Mouse (Mus musculus) lung, adult 2 months (tissue): ENCODE results near the gene Oprl1. TPM values are rescaled to one million over a fixed set of nuclear protein-coding genes. Genes with fewer than 3 reads are reported as not detected.
A peak's percentile ranks its signal among the peaks of the same experiment; 100 is the strongest.

Experiments used
- DNase-seq: peaks from one replicate; pipeline ENCODE4 v3.0.0; 2022
- H3K4me1 ChIP-seq: fragments of 200-500 bp; 2 replicates; pipeline ENCODE4 v1.6.1; 2011; ENCODE audit warnings: low read length; ENCODE audit not compliant: control insufficient read depth, insufficient read depth
- H3K4me3 ChIP-seq: fragments of 200-500 bp; replicated peaks from 2 replicates; pipeline ENCODE3; 2011; ENCODE audit warnings: low read depth, mild to moderate bottlenecking, control low read depth, low read length; ENCODE audit errors: extremely low read depth
- CTCF ChIP-seq: fragments of 200-500 bp; IDR thresholded peaks from 2 replicates; pipeline ENCODE4 v1.5.1; 2011; ENCODE audit warnings: mild to moderate bottlenecking, low read length, control low read depth; ENCODE audit not compliant: insufficient read depth
- POLR2A ChIP-seq: fragments of 200-500 bp; IDR thresholded peaks from 2 replicates; pipeline ENCODE4 v1.6.1; 2011; ENCODE audit warnings: low read depth, mild to moderate bottlenecking, control low read depth, low read length, borderline replicate concordance; ENCODE audit errors: extremely low read depth
- WGBS: fragments of 180-500 bp; shearing (Covaris S2); methylation state at CpG from one replicate; pipeline ENCODE4 v1.1.7; 2018; 5-methylcytosine and 5-hydroxymethylcytosine counted together
- polyA plus RNA-seq: library from polyadenylated mRNA; depleted of rRNA; stranded (reverse); fragments of >200 nt; gene quantifications from 2 replicates; pipeline ENCODE4 v1.2.3, GENCODE M21; 2012

Gene Oprl1
- polyA plus RNA-seq, 1 experiment = 0.06 TPM

DNA sequence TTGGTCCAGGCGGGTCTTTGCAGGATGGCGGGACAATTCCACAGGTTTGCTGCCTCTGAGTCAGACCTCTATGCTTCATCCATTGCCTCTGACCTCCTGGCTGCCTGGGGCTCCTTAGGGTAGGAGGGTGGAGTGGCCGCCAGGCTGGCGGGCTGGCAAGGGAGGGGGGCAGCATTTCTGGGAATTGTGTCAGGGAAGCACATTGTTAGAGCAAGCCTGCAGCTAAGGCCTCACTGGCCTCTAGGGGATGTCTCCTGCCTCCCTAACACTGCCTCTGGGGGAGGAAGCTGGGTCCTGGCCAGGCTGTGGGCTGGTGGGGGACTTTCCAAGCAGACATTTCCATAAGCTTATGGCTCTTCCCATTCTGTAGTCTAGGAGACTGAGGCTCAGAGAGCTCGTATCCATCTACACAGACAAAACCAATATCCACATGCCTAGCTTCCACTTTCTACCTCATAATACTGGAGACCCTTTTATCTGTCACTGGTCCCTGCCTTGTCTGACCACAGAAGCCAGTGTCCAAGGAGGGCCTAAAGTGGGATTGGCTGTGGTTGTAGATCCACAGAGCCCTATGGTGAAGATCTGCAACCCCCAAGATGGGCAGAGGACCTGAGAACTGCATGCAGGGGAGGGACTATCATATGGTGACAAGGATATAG is 37.6 kb upstream of the Oprl1 start:
- Histone ChIP-seq H3K4me1 (peaks cover 23% of the 10 kb centered on the region), H3K4me3 (no peak overlapping the region)
- DNase-seq = peak; percentile 35
- peak; percentile 17; the same call in 1 of the 2 replicates for TF ChIP-seq POLR2A
- peak; percentile 54 for TF ChIP-seq CTCF
- 53% methylated on average over 5 of the region's 5 CpGs for WGBS

DNA sequence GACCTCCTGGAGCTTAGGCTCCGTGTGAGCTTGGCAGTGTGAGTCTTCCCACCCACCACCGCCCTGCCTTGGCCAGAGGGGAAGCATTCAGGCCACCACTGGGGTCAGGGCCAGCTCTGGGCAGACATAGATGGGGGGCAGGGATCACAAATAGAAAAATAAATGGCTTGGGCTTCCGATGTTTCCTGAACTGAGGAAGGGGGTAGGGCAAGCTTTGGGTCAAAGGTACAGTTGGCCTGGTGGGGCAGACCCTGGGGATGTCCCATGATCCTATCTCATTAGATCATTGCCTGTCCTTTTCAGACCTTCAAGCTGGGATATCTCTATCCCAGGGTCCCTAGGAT is 37.1 kb upstream of the Oprl1 start:
- TF ChIP-seq POLR2A = no peak
- TF ChIP-seq CTCF = no peak
- peaks cover 20% of the 10 kb centered on the region for H3K4me1 ChIP-seq
- 35% methylated on average over 3 of the region's 3 CpGs for WGBS
- peak; percentile 28 for DNase-seq
- H3K4me3 ChIP-seq = no peak overlapping the region

DNA sequence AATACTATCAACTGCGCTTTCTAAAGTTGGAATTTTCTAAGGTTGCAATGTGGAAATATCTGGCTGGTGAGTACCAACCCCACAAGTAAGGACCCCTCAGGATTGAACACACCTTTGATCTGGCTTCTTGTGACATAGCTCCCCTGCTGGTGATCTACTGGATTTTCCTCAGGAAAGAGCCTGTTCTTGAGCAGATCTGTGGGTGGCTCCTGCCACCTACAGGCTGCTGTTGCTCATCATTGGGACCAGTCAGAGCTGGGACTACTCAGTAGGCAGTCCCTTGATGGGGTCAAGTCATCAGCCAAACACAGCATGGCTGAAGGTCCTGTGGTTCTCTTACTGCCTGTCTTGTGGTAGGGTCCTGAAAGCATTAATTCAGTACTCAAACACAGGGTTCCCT is 36.0 kb upstream of the Oprl1 start:
- Histone ChIP-seq H3K4me1 (peaks cover 13% of the 10 kb centered on the region), H3K4me3 (no peak overlapping the region)
- DNase-seq = peak; percentile 70
- WGBS = 48% methylated on average over 1 of the region's 1 CpGs
- no peak for TF ChIP-seq POLR2A
- TF ChIP-seq CTCF = peak; percentile 99

DNA sequence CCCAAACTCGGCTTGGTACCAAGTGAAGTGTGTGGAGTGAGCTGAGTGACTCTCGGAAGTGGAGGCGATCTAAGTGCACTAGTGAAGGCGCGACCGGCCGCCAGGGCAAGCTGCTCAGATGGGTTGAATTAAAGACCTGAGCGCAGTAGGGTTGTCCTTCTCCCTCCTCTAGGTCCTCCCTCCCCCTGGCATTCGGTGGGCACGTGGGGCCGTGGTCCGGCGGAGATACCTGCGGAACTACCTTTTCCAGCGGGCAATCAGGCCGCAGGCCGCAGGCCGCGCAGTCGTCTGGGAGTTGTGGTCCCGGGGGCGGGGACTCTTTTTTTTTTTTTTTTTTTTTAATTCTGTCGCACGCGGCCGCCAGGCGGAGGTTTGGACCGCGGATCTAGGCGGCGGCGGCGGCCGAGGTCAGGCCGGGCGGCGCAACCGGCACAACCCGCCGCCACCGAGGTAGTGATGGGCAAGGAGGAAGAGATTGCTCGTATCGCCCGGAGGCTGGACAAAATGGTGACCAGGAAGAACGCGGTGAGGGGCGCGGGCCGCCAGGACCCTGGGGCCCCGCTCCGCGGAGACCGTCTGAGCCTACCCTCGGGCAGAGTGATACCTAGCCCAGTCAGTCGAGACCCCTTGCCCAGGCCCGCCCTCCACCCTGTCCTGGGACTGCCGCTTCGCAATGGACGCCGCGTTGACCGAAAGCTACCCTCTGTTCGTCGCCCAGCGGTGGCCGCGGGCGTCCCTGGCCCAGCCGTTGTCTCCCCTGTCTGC is 34.7 kb upstream of the Oprl1 start, which contains the start of gene Tcea2:
Gene Tcea2, plus strand, starts transcription at position 360 of the 765 bp plus-strand sequence.
- peaks cover 11% of the 10 kb centered on the region for H3K4me1 ChIP-seq
- DNase-seq = peak; percentile 75
- WGBS = under 1% methylated on average over 68 of the region's 69 CpGs
- TF ChIP-seq POLR2A (0 out of 2 replicates have a peak, but pooled peaks have one; percentile 24), CTCF (0 out of 2 replicates have a peak, but pooled peaks have one; percentile 13)
- peak within 1 kb of the TSS; percentile 75 for H3K4me3 ChIP-seq

DNA sequence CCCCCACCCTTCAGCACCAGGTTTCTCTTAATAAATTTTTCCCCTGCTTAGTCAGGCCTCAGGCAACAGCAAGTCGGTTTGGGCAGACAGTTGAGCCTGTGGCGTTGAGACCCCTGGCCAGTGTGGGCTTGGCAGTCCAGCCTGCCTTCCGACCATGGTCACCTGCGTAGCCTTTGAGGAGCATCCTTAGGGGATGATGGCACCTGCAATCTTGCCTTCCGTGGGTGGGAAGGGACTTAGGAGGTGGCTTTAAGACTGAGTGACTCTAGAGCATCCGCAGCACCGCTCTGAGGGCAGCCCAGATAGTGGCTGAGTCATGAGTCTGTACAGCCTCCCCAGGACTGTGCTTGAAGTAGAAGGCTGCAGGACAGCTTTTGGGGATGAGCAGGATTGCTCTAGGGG is 34.1 kb upstream of the Oprl1 start:
- peak overlapping the region; percentile 75 for H3K4me3 ChIP-seq
- H3K4me1 ChIP-seq = peaks cover 9% of the 10 kb centered on the region
- WGBS = 18% methylated on average over 7 of the region's 7 CpGs
- TF ChIP-seq POLR2A (no peak), CTCF (no peak)
- DNase-seq = no peak

DNA sequence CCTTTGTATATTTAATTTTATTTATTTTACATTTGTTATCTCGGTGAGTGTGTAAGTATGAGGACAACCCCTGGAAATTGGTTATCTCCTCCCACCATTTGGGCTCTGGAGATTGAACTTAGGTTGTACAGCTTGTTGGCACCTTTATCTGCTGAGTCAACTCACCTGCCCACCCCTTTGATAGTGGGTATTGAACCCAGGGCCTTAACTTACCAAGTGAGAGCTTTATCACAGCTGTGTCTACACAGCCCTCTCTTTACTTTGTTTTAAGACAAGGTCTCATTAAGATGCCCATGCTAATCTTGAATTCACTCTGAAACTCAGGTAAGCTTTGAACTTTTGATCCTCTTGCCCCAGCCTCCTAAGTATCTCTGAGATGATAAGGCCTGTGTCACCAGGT is 32.8 kb upstream of the Oprl1 start:
- WGBS = 56% methylated on average over 1 of the region's 1 CpGs
- no peak for DNase-seq
- TF ChIP-seq CTCF (no peak), POLR2A (no peak)
- no peak overlapping the region for H3K4me3 ChIP-seq
- H3K4me1 ChIP-seq = peaks cover 7% of the 10 kb centered on the region

DNA sequence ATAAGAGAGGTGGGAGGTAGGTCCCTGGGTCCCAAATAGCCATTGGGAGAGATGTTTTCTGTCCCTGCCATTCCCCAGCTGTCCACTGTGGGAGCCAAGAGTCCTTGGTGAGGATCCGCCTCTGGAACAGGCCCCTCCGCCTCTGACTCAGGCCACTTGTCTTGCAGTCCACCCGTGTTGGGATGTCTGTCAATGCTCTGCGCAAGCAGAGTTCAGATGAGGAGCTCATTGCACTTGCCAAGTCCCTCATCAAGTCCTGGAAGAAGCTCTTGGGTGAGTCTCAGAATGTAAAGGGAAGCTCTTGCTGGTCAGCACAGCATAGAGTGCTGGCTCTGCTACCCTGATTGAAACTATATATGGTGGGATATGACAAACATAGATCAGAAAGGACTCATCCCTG is 31.4 kb upstream of the Oprl1 start:
- TF ChIP-seq POLR2A (no peak), CTCF (no peak)
- no peak overlapping the region for H3K4me3 ChIP-seq
- peaks cover 4% of the 10 kb centered on the region; the same call in 1 of the 2 replicates for H3K4me1 ChIP-seq
- no peak for DNase-seq
- WGBS = 58% methylated on average over 4 of the region's 4 CpGs

DNA sequence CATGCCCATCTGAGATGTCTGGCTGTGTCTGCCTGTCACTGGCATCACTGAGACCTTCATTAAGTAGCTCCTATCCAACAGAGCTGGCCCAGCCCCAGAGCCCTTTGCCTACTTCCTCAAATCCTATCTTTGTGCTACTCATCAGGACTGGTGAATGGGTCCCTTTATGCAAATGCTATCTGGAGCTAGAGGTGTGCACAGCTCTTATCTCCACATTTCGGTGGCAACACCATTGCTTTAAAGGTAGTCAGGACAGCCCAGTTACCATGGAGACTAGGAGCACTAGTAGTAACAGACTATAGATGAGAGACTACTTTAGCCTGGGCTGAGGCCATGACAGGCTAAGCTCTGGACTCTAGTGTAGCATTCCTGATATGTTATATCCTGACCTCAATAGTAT is 30.1 kb upstream of the Oprl1 start:
- TF ChIP-seq POLR2A (no peak), CTCF (no peak)
- peaks cover 4% of the 10 kb centered on the region; the same call in 1 of the 2 replicates for H3K4me1 ChIP-seq
- DNase-seq = no peak
- WGBS = 71% methylated on average over 1 of the region's 1 CpGs
- no peak overlapping the region for H3K4me3 ChIP-seq

DNA sequence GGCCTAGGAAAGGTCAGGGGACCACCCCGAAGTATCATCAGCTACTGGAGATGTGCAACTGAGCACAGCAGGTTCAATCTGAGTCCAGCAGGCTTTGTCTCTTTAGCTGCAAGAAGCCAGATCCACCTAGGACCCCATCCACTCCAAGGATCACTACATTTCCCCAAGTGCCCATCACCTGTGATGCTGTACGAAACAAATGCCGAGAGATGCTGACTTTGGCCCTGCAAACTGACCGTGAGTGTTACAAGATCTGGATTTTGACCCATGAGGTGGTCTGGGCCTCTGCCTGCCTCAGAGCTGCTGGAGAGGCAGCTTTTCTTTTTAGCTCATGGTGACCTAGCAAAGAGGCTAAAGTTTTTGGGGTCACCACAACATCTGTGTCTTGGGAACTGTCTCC is 29.1 kb upstream of the Oprl1 start:
- Histone ChIP-seq H3K4me3 (no peak overlapping the region), H3K4me1 (peaks cover 2% of the 10 kb centered on the region; the same call in 1 of the 2 replicates)
- TF ChIP-seq CTCF = no peak
- no peak for TF ChIP-seq POLR2A
- no peak for DNase-seq
- WGBS = 86% methylated on average over 4 of the region's 4 CpGs

DNA sequence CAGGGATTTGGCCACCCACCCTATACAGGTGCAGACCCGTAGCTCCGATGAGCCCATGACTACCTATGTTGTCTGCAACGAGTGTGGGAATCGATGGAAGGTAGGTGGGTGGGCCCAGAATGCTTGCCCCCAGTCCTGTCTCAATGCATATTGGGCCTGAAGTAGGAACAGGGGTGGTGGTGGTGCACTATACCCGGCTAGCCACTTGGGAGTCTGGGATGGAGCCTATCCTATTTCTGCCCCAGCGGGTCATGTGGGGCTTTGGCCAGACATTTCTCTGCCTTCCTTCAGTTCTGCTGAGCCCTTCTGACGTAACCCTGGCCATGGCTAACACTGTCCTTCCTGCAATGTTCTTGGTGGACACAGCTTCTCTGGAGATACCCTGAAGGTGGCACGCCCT is 27.2 kb upstream of the Oprl1 start:
- H3K4me1 ChIP-seq = no peaks in the 10 kb centered on the region
- no peak overlapping the region for H3K4me3 ChIP-seq
- TF ChIP-seq POLR2A = no peak
- no peak for TF ChIP-seq CTCF
- WGBS = 96% methylated on average over 8 of the region's 8 CpGs
- no peak for DNase-seq
